Mouse (Mus musculus): ENCODE data around the gene Map2k4.

Gene Map2k4

GRCm38 (mm10) chr11:65745707-65746333 is 42.3 kb downstream of the Map2k4 start:
- TF ChIP-seq GATA4 (IDR thresholded peaks at IDR 0.05; ENCODE audit: insufficient replicate concordance, low read length): no peak

- TF ChIP-seq GATA4 (IDR thresholded peaks at IDR 0.05; ENCODE audit: insufficient replicate concordance, low read length): no peak
These were observed 44.2 kb downstream of the Map2k4 start for GRCm38 (mm10) chr11:65743866-65744265.

- no peak for TF ChIP-seq GATA4 (IDR thresholded peaks at IDR 0.05; ENCODE audit: insufficient replicate concordance, low read length)
These were observed 47.3 kb downstream of the Map2k4 start for GRCm38 (mm10) chr11:65740811-65741210.

- no peak for TF ChIP-seq GATA4 (IDR thresholded peaks at IDR 0.05; ENCODE audit: insufficient replicate concordance, low read length)
These were observed 47.7 kb downstream of the Map2k4 start for GRCm38 (mm10) chr11:65740390-65740789.

- no peak for TF ChIP-seq GATA4 (IDR thresholded peaks at IDR 0.05; ENCODE audit: insufficient replicate concordance, low read length)
These were observed 48.2 kb downstream of the Map2k4 start for GRCm38 (mm10) chr11:65739880-65740279.

GRCm38 (mm10) chr11:65734656-65735055 is 53.4 kb downstream of the Map2k4 start:
- TF ChIP-seq GATA4 (IDR thresholded peaks at IDR 0.05; ENCODE audit: insufficient replicate concordance, low read length): no peak

- TF ChIP-seq GATA4 (IDR thresholded peaks at IDR 0.05; ENCODE audit: insufficient replicate concordance, low read length): no peak
These were observed 58.4 kb downstream of the Map2k4 start for GRCm38 (mm10) chr11:65729623-65730217.

- TF ChIP-seq GATA4 (IDR thresholded peaks at IDR 0.05; ENCODE audit: insufficient replicate concordance, low read length): no peak
These were observed 59.2 kb downstream of the Map2k4 start for GRCm38 (mm10) chr11:65728906-65729305.

GRCm38 (mm10) chr11:65723715-65724114 is 64.4 kb downstream of the Map2k4 start:
- no peak for TF ChIP-seq GATA4 (IDR thresholded peaks at IDR 0.05; ENCODE audit: insufficient replicate concordance, low read length)

- no peak for TF ChIP-seq GATA4 (IDR thresholded peaks at IDR 0.05; ENCODE audit: insufficient replicate concordance, low read length)
These were observed 66.5 kb downstream of the Map2k4 start for GRCm38 (mm10) chr11:65721615-65722014.

- TF ChIP-seq GATA4 (IDR thresholded peaks at IDR 0.05; ENCODE audit: insufficient replicate concordance, low read length): no peak
These were observed 68.1 kb downstream of the Map2k4 start for GRCm38 (mm10) chr11:65719960-65720359.

- TF ChIP-seq GATA4 (IDR thresholded peaks at IDR 0.05; ENCODE audit: insufficient replicate concordance, low read length): no peak
These were observed 74.3 kb downstream of the Map2k4 start for GRCm38 (mm10) chr11:65713830-65714229.

- no peak for TF ChIP-seq GATA4 (IDR thresholded peaks at IDR 0.05; ENCODE audit: insufficient replicate concordance, low read length)
These were observed 75.3 kb downstream of the Map2k4 start for GRCm38 (mm10) chr11:65712754-65713306.

- TF ChIP-seq GATA4 (IDR thresholded peaks at IDR 0.05; ENCODE audit: insufficient replicate concordance, low read length): no peak
These were observed 81.3 kb downstream of the Map2k4 start for GRCm38 (mm10) chr11:65706784-65707183.

- no peak for TF ChIP-seq GATA4 (IDR thresholded peaks at IDR 0.05; ENCODE audit: insufficient replicate concordance, low read length)
These were observed 81.9 kb downstream of the Map2k4 start for GRCm38 (mm10) chr11:65706176-65706575.

GRCm38 (mm10) chr11:65704861-65705260 is 83.2 kb downstream of the Map2k4 start:
- TF ChIP-seq GATA4 (IDR thresholded peaks at IDR 0.05; ENCODE audit: insufficient replicate concordance, low read length): no peak
